Mouse (Mus musculus) liver, postnatal 0 days (tissue): ENCODE measurements around the gene Ltv1. TPM values are rescaled to one million over a fixed set of nuclear protein-coding genes. Genes with fewer than 3 reads are reported as not detected.

ENCODE experiments used
- ATAC-seq: fragments of 200-750 bp; cut with Nextera tagmentation; 2 replicates; pipeline ENCODE4 v1.8.0; 2017; ENCODE audit warnings: mild to moderate bottlenecking, moderate library complexity
- DNase-seq: peaks from one replicate; pipeline ENCODE4 v3.0.0-alpha.2; 2016
- H3K27ac ChIP-seq: fragments of 300-500 bp; sonication (generic); 2 replicates; pipeline ENCODE4 v1.5.1; 2014; ENCODE audit warnings: antibody characterized with exemption, moderate library complexity, mild to moderate bottlenecking, low read depth
- H3K27me3 ChIP-seq: fragments of 300-500 bp; sonication (generic); 2 replicates; pipeline ENCODE4 v1.6.1; 2014; ENCODE audit warnings: low read length, control low read depth, mixed read lengths; ENCODE audit not compliant: insufficient read depth
- H3K36me3 ChIP-seq: fragments of 300-500 bp; sonication (generic); replicated peaks from 2 replicates; pipeline ENCODE4 v1.6.1; 2014; ENCODE audit warnings: mild to moderate bottlenecking, control low read depth, low read length, moderate library complexity, mixed read lengths; ENCODE audit not compliant: insufficient read depth
- H3K4me1 ChIP-seq: fragments of 300-500 bp; sonication (generic); 2 replicates; pipeline ENCODE4 v1.6.1; 2014; ENCODE audit warnings: antibody characterized with exemption, mild to moderate bottlenecking, control low read depth; ENCODE audit not compliant: insufficient read depth
- H3K4me2 ChIP-seq: fragments of 300-500 bp; sonication (generic); 2 replicates; pipeline ENCODE4 v1.6.1; 2014; ENCODE audit warnings: low read depth, mild to moderate bottlenecking, low read length, moderate library complexity, mixed read lengths
- H3K4me3 ChIP-seq: fragments of 300-500 bp; sonication (generic); 2 replicates; pipeline ENCODE4 v1.5.1; 2014; ENCODE audit warnings: low read depth, low read length
- H3K9ac ChIP-seq: fragments of 300-500 bp; sonication (generic); replicated peaks from 2 replicates; pipeline ENCODE4 v1.6.1; 2014; ENCODE audit warnings: mild to moderate bottlenecking, moderate library complexity
- H3K9me3 ChIP-seq: fragments of 300-500 bp; sonication (generic); 2 replicates; pipeline ENCODE4 v1.6.1; 2016; ENCODE audit warnings: mild to moderate bottlenecking, control low read depth, low read length, mixed read lengths
- CTCF ChIP-seq: sonication (generic); IDR thresholded peaks from 2 replicates; pipeline ENCODE4 v1.5.1; 2016; ENCODE audit warnings: antibody characterized with exemption, low read depth
- EP300 ChIP-seq: IDR thresholded peaks from 2 replicates; pipeline ENCODE4 v1.6.1; 2016; ENCODE audit warnings: antibody characterized with exemption, low read depth, mild to moderate bottlenecking
- WGBS: fragments of 180-500 bp; shearing (Covaris S2); extraction: QIAGEN DNeasy Blood & Tissue Kit; methylation state at CpG from one replicate; pipeline ENCODE4 v1.1.7; 2014; ENCODE audit not compliant: insufficient replicate concordance; 5-methylcytosine and 5-hydroxymethylcytosine counted together
- polyA plus RNA-seq: library from polyadenylated mRNA; unstranded; fragments of >200 nt; fragmentation: Nextera tagmentation; extraction: Ambion mirVana; gene quantifications from 2 replicates; pipeline ENCODE4 v1.2.1, GENCODE M21; 2015

Ltv1 gene
- polyA plus RNA-seq, 1 experiment from 2014 or later, result 22.9 TPM

DNA sequence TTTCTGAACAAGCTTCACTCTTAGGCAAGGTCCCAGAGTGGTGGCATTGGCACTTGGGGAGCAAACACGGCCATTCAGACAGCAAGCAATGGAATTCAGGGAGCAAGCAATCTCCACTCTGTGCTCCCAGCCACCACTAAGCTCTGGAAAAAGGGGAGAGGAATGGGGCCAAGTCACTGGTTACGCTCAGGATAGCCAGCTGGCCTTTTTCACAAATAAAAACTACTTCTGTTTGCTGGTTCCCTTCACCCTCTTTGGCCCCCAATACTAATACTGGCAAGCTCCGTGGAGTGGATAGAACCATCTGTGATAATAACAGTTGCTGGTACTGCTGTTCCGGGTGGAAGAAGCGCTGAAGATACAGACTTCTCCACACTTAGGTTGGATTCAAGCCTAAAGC, 41.6 kb downstream of the Ltv1 start:
- Histone ChIP-seq H3K4me3 (no peak overlapping the region), H3K27ac (no peak overlapping the region), H3K36me3 (no peaks in the 10 kb centered on the region), H3K9ac (no peak overlapping the region), H3K9me3 (no peaks in the 10 kb centered on the region), H3K27me3 (no peaks in the 10 kb centered on the region), H3K4me1 (no peaks in the 10 kb centered on the region), H3K4me2 (no peak overlapping the region)
- no peak for TF ChIP-seq EP300
- TF ChIP-seq CTCF, result no peak
- WGBS, result 69% methylated on average over 5 of the region's 5 CpGs
- ATAC-seq, result no peak
- no peak for DNase-seq

DNA sequence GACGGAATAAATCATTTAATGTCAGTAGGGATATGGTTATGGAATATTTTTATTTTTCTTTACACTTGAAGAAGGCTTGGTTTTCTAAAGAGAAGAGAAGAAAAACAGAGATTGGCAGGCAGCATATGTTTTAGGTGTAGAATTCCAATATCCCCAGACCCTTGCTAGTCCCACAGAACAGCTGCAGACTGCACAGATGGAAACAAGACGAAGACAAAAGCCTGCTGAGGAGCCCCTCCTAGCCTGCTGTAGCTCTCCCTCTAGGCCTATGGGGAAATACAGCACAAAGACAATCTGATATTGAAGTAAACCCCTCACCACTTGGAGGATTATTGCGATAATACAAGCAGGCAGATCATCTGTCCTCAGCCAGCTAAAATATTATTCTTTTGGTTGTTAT, 42.5 kb downstream of the Ltv1 start:
- no peaks in the 10 kb centered on the region for H3K36me3 ChIP-seq
- no peak for TF ChIP-seq CTCF
- no peak for TF ChIP-seq EP300
- 80% methylated on average over 3 of the region's 3 CpGs for WGBS
- H3K27ac ChIP-seq, result no peak overlapping the region
- H3K4me3 ChIP-seq, result no peak overlapping the region
- no peaks in the 10 kb centered on the region for H3K9me3 ChIP-seq
- no peaks in the 10 kb centered on the region for H3K4me1 ChIP-seq
- no peak overlapping the region for H3K9ac ChIP-seq
- no peak overlapping the region for H3K4me2 ChIP-seq
- no peaks in the 10 kb centered on the region for H3K27me3 ChIP-seq
- ATAC-seq (no peak), DNase-seq (no peak)

- no peaks in the 10 kb centered on the region for H3K36me3 ChIP-seq
- no peak overlapping the region for H3K4me3 ChIP-seq
- no peak overlapping the region for H3K9ac ChIP-seq
- H3K4me2 ChIP-seq, result no peak overlapping the region
- no peak for TF ChIP-seq EP300
- H3K27ac ChIP-seq, result no peak overlapping the region
- 64% methylated on average over 2 of the region's 2 CpGs for WGBS
- H3K4me1 ChIP-seq, result no peaks in the 10 kb centered on the region
- ATAC-seq (no peak), DNase-seq (no peak)
- no peaks in the 10 kb centered on the region for H3K27me3 ChIP-seq
- no peaks in the 10 kb centered on the region for H3K9me3 ChIP-seq
Observed at GRCm38 (mm10) chr10:13140434-13140833, 52.5 kb downstream of the Ltv1 start.

DNA sequence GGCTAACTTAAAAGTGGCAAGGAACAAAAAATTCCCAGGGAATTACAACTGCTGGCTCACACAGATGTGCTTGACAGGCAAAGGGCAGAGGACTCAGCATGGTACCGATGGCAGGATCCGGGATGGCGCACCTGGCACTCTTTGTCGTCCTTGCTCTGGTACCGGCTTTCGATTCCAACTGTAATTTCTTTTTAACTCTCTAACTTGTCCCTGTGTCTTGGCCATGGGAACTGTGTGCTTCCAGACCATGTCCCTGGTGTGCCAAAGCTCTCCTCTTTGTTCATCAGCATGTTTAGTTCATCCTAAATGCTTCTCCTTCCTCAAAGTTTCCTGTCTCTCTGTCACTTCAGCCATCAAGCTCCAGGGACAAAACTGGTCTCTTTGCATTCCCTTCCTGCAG, 55.1 kb downstream of the Ltv1 start:
- Histone ChIP-seq H3K36me3 (no peaks in the 10 kb centered on the region), H3K4me3 (no peak overlapping the region), H3K27me3 (no peaks in the 10 kb centered on the region), H3K4me2 (no peak overlapping the region), H3K9me3 (no peaks in the 10 kb centered on the region), H3K27ac (no peak overlapping the region), H3K9ac (no peak overlapping the region), H3K4me1 (no peaks in the 10 kb centered on the region)
- 87% methylated on average over 6 of the region's 6 CpGs for WGBS
- no peak for ATAC-seq
- no peak for DNase-seq
- no peak for TF ChIP-seq CTCF

- no peak for ATAC-seq
- no peaks in the 10 kb centered on the region for H3K27me3 ChIP-seq
- no peaks in the 10 kb centered on the region for H3K4me1 ChIP-seq
- H3K36me3 ChIP-seq, result no peaks in the 10 kb centered on the region
- TF ChIP-seq CTCF, result no peak
- no peak for TF ChIP-seq EP300
- H3K9ac ChIP-seq, result no peak overlapping the region
- H3K4me2 ChIP-seq, result no peak overlapping the region
- no peak for DNase-seq
- 87% methylated on average over 7 of the region's 7 CpGs for WGBS
- H3K27ac ChIP-seq, result no peak overlapping the region
- H3K9me3 ChIP-seq, result no peaks in the 10 kb centered on the region
- H3K4me3 ChIP-seq, result no peak overlapping the region
Observed at GRCm38 (mm10) chr10:13135751-13136150, 57.2 kb downstream of the Ltv1 start.

- Histone ChIP-seq H3K27ac (no peak overlapping the region), H3K4me1 (no peaks in the 10 kb centered on the region), H3K9me3 (no peaks in the 10 kb centered on the region), H3K36me3 (no peaks in the 10 kb centered on the region), H3K4me3 (no peak overlapping the region), H3K4me2 (no peak overlapping the region), H3K9ac (no peak overlapping the region), H3K27me3 (no peaks in the 10 kb centered on the region)
- TF ChIP-seq CTCF (no peak), EP300 (no peak)
- DNase-seq (no peak), ATAC-seq (no peak)
- 84% methylated on average over 7 of the region's 7 CpGs for WGBS
Observed at GRCm38 (mm10) chr10:13135276-13135675, 57.7 kb downstream of the Ltv1 start.

GRCm38 (mm10) chr10:13133850-13134249, 59.1 kb downstream of the Ltv1 start:
- H3K4me3 ChIP-seq, result no peak overlapping the region
- no peak overlapping the region for H3K27ac ChIP-seq
- no peaks in the 10 kb centered on the region for H3K4me1 ChIP-seq
- no peak overlapping the region for H3K4me2 ChIP-seq
- DNase-seq, result no peak
- no peaks in the 10 kb centered on the region for H3K9me3 ChIP-seq
- no peaks in the 10 kb centered on the region for H3K27me3 ChIP-seq
- 80% methylated on average over 4 of the region's 4 CpGs for WGBS
- no peak for TF ChIP-seq EP300
- no peak for TF ChIP-seq CTCF
- ATAC-seq, result no peak
- H3K9ac ChIP-seq, result no peak overlapping the region
- H3K36me3 ChIP-seq, result no peaks in the 10 kb centered on the region

Other genes starting within 250 kb of the Ltv1 start
- gene Stx11, start 228.9 kb downstream of the Ltv1 start, polyA plus RNA-seq, result 10.3 and 11.9 TPM in 2 replicates
- gene Sf3b5, start 187.8 kb downstream of the Ltv1 start, polyA plus RNA-seq, result 14.3 and 15.5 TPM in 2 replicates
- gene Plagl1, start 132.7 kb downstream of the Ltv1 start, polyA plus RNA-seq, result 11.3 and 12.6 TPM in 2 replicates
- gene Zc2hc1b, start 15.1 kb downstream of the Ltv1 start, polyA plus RNA-seq, result not detected in 2 replicates